Mouse (Mus musculus) ES-Bruce4 (cell line): Measurements from ENCODE around the gene Bloc1s3. TPM values are rescaled to one million over a fixed set of nuclear protein-coding genes. Genes with fewer than 3 reads are reported as not detected.

Source experiments
- H3K27ac ChIP-seq: 2 replicates; pipeline ENCODE4 v1.5.1; 2012; ENCODE audit warnings: low read length, inconsistent platforms; ENCODE audit not compliant: insufficient read depth
- H3K27me3 ChIP-seq: 2 replicates; pipeline ENCODE4 v1.6.1; 2012; ENCODE audit warnings: mild to moderate bottlenecking, low read length, inconsistent platforms; ENCODE audit not compliant: control insufficient read depth, poor library complexity, insufficient read depth, severe bottlenecking
- H3K36me3 ChIP-seq: 2 replicates; pipeline ENCODE4 v1.6.1; 2012; ENCODE audit warnings: inconsistent platforms, mild to moderate bottlenecking, low read length, moderate library complexity; ENCODE audit not compliant: control insufficient read depth, poor library complexity, insufficient read depth, severe bottlenecking
- H3K4me1 ChIP-seq: one replicate; pipeline ENCODE4 v1.8.1; 2011; ENCODE audit warnings: low read length; ENCODE audit not compliant: control insufficient read depth, insufficient read depth
- H3K4me3 ChIP-seq: 2 replicates; pipeline ENCODE4 v1.5.1; 2011; ENCODE audit warnings: low read depth, mild to moderate bottlenecking, low read length
- H3K9ac ChIP-seq: 2 replicates; pipeline ENCODE4 v1.6.1; 2012; ENCODE audit warnings: low read depth, mild to moderate bottlenecking, inconsistent platforms; ENCODE audit not compliant: poor library complexity, severe bottlenecking
- H3K9me3 ChIP-seq: replicated peaks from 2 replicates; pipeline ENCODE4 v1.6.1; 2012; ENCODE audit warnings: mild to moderate bottlenecking, low read length, inconsistent platforms; ENCODE audit not compliant: control insufficient read depth, poor library complexity, insufficient read depth, severe bottlenecking
- CTCF ChIP-seq: IDR thresholded peaks from one replicate; pipeline ENCODE4 v1.8.1; 2011; ENCODE audit warnings: low read depth, low read length
- EP300 ChIP-seq: IDR thresholded peaks from 2 replicates; pipeline ENCODE4 v1.6.1; 2011; ENCODE audit warnings: low read depth, low read length; ENCODE audit not compliant: insufficient read depth
- POLR2A ChIP-seq: IDR thresholded peaks from one replicate; pipeline ENCODE4 v1.8.1; 2011; ENCODE audit warnings: low read length; ENCODE audit not compliant: insufficient read depth
- polyA plus RNA-seq: library from polyadenylated mRNA; stranded (reverse); fragments of >200 nt; gene quantifications from 2 replicates; pipeline ENCODE4 v1.2.4, GENCODE M21; 2011; ENCODE audit warnings: low read depth; ENCODE audit not compliant: missing spikeins, insufficient read depth, insufficient read length

The Bloc1s3 gene
- polyA plus RNA-seq, 1 experiment, result 5.7 TPM

- Histone ChIP-seq H3K9ac (no peak overlapping the region), H3K9me3 (no peaks in the 10 kb centered on the region), H3K27me3 (no peaks in the 10 kb centered on the region), H3K4me3 (no peak overlapping the region), H3K36me3 (no peaks in the 10 kb centered on the region), H3K27ac (no peak overlapping the region), H3K4me1 (no peaks in the 10 kb centered on the region)
- no peak for TF ChIP-seq EP300
- TF ChIP-seq POLR2A, result no peak
Observed at GRCm38 (mm10) chr7:19462443-19462842, 45.7 kb downstream of the Bloc1s3 start.

- no peak overlapping the region for H3K4me3 ChIP-seq
- H3K4me1 ChIP-seq, result no peaks in the 10 kb centered on the region
- H3K27ac ChIP-seq, result no peak overlapping the region
- TF ChIP-seq EP300 (no peak), POLR2A (no peak), CTCF (peak; percentile 67)
- H3K9me3 ChIP-seq, result no peaks in the 10 kb centered on the region
- no peak overlapping the region for H3K9ac ChIP-seq
- H3K27me3 ChIP-seq, result no peaks in the 10 kb centered on the region
- no peaks in the 10 kb centered on the region for H3K36me3 ChIP-seq
Observed at GRCm38 (mm10) chr7:19461488-19461887, 46.7 kb downstream of the Bloc1s3 start.

GRCm38 (mm10) chr7:19460500-19460899 lies 47.7 kb downstream of the Bloc1s3 start:
- no peaks in the 10 kb centered on the region for H3K4me1 ChIP-seq
- TF ChIP-seq POLR2A (no peak), CTCF (no peak), EP300 (0 out of 2 replicates have a peak, but pooled peaks have one; percentile 43)
- H3K4me3 ChIP-seq, result no peak overlapping the region
- 0 out of 2 replicates have a peak overlapping the region, but pooled peaks have one; percentile 10 for H3K27ac ChIP-seq
- H3K9ac ChIP-seq, result no peak overlapping the region
- no peaks in the 10 kb centered on the region for H3K27me3 ChIP-seq
- no peaks in the 10 kb centered on the region; the same call in 1 of the 2 replicates for H3K36me3 ChIP-seq
- no peaks in the 10 kb centered on the region for H3K9me3 ChIP-seq

GRCm38 (mm10) chr7:19459144-19459870 lies 48.9 kb downstream of the Bloc1s3 start:
- Histone ChIP-seq H3K27me3 (no peaks in the 10 kb centered on the region), H3K9ac (peak overlapping the region; percentile 91), H3K4me3 (peak overlapping the region; percentile 92), H3K4me1 (no peaks in the 10 kb centered on the region), H3K36me3 (no peaks in the 10 kb centered on the region; the same call in 1 of the 2 replicates), H3K9me3 (no peaks in the 10 kb centered on the region), H3K27ac (peak overlapping the region; percentile 10; the same call in 1 of the 2 replicates)
- TF ChIP-seq POLR2A (no peak), CTCF (no peak), EP300 (no peak)

- Histone ChIP-seq H3K9me3 (no peaks in the 10 kb centered on the region), H3K36me3 (no peaks in the 10 kb centered on the region; the same call in 1 of the 2 replicates), H3K27me3 (no peaks in the 10 kb centered on the region), H3K9ac (peak within 1 kb of the TSS; percentile 91), H3K4me1 (no peaks in the 10 kb centered on the region), H3K27ac (peak within 1 kb of the TSS; percentile 10; the same call in 1 of the 2 replicates), H3K4me3 (peak within 1 kb of the TSS; percentile 93)
- peak; percentile 57 for TF ChIP-seq POLR2A
- no peak for TF ChIP-seq CTCF
Observed at GRCm38 (mm10) chr7:19458591-19459111, 49.5 kb downstream of the Bloc1s3 start, which contains the start of gene Mark4. Mark4 (minus strand) TSS chr7:19458821.

- H3K4me1 ChIP-seq, result no peaks in the 10 kb centered on the region
- peak overlapping the region; percentile 91 for H3K9ac ChIP-seq
- no peaks in the 10 kb centered on the region; the same call in 1 of the 2 replicates for H3K36me3 ChIP-seq
- H3K9me3 ChIP-seq, result no peaks in the 10 kb centered on the region
- peak overlapping the region; percentile 93 for H3K4me3 ChIP-seq
- no peaks in the 10 kb centered on the region for H3K27me3 ChIP-seq
- TF ChIP-seq CTCF, result no peak
- TF ChIP-seq EP300, result no peak
- TF ChIP-seq POLR2A, result no peak
- no peak overlapping the region for H3K27ac ChIP-seq
Observed at GRCm38 (mm10) chr7:19458072-19458486, 50.1 kb downstream of the Bloc1s3 start.
